Mouse (Mus musculus): ENCODE results near the gene Lrig2.
A peak's percentile ranks its signal among the peaks of the same experiment; 100 is the strongest.

Lrig2 gene

DNA sequence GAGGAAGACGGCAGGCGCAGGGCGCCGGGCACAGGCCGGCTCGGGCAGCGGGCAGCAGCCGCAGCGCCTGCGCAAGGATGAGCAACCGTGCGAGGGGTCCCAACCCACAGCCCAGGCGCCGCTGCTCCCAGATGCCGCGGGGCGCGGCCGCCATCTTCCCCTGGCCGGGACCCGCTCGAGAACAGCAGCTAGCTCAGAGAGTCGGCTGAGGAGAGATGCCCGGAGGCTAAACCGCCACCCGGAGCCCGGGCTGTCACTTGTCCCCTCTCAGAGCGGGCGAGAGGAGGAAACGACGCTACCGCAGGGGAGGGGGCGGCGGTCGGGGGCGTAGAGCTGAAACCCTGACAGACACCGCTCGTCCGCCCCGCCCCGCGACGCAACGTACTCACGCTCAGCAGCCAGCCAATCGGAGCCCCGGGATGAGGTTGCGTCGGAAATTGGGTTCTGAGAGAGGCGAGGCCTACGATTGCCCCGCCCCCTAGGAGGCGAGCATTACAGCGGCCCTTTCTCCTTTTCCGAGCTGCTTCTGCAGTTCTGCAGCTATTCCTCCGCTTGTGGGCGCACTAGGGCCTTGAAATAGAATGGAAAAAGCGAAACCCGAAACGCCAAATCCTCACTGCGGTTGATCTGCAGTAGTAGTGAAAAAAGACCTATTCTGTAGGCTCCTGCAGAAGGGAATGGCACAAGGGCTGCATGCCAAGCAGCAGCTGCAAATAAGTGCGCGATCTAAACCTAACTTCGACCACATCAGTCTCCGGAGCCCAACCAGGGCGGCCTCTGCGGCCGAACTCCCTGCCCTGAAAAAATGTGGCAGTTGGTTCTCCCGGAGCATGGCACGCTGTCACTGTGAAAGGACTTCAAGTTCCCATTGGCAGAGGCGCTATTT lies at the start of gene Lrig2:
Lrig2 (minus strand) TSS at position 381 of the 886 bp plus-strand sequence.
- DNase-seq (ENCODE audit: low spot score in 2 of 2): peak; percentile 97 to 98

DNA sequence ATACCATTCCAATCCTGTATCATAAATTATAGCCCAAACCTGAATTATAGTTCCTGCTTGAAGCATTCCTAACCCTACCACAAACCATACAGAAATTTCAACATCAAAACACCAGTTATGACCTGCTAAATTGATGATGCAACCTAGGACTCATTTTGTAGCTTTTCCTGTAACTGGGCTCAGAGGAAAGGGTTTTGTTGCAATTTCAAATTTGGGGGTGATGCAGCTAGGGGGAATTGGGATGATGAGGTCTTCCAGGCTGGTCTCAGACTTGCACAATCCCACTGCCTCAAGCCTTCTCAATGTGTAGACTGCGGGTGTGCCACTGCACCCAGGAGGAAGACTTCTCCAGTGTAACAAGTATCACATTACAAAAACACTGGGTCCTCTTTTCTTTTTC lies 44.9 kb upstream of the Lrig2 start:
- no peak for DNase-seq (ENCODE audit: low spot score in 2 of 2)

DNA sequence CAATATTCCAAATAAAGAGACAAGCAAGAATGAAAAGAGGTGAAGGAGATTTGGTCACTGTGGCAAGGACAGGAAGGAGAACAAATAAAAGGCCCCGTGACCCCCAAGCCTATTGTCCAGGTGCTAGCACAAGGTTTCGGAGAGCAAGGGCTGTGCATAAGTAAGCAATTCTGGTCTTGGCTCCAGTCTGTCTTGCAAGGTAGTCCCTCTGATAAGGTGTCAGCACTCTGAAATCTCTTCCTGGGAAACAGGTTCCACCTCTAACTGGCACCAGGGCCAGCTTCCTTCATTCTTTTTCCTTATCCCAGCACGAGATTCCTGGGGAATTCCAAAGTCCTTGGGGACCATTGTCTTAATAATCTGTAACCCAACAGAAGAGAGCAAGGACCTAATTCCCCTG lies 38.9 kb upstream of the Lrig2 start:
- DNase-seq (ENCODE audit: low spot score in 2 of 2): no peak

DNA sequence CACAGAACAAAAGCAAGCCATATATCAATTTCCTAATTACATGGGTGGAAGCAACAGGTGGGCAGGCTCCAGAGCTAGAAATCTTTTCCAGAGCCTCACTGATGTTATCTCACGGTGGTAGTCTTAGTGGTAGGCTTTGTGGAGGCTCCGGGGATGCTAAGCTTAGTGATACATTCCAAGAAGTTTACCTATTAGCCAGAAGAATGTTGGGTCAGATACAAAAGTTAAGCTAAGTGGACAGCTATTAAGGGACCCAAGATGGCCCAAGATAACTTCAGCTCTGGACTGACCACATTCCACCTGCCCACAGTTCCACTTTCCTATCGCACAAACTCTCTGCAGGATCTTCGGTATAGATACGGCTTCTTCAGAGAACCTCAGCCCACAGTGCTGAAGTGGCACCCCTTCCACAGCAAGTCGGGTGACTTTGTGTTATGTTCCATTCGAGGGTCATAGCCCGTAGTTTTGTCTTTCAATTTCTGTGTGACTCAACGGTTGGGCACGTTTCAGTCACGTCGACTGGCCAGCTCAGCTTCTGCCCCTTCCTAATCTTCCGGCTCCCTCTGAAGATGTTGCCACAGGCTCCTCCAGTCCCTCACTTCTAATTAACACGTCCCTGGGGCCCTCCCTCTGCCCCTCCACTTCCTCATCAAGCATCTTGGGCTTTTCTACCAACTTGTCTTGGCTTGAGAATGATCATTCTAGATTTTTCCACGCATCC lies 36.8 kb upstream of the Lrig2 start:
- DNase-seq (ENCODE audit: low spot score in 2 of 2): no peak

DNA sequence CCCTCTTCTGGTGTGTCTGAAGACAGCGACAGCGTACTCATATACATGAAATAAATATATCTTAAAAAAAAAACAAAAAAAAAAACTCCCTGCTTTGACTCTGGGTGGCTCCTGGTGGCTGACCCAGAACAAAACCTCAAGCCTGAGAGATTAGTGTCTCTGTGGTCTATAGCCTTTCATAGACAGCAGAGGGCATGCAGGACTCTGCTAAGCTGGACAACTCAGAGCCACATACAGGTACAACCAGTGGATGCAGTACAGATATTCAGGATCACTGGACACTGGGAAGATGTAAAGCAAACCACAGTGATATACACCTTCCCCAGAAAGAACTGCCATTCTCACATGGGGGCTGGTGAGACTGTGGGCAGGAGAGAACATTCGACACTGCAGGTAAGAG lies 32.1 kb upstream of the Lrig2 start:
- DNase-seq (ENCODE audit: low spot score in 2 of 2): no peak

DNA sequence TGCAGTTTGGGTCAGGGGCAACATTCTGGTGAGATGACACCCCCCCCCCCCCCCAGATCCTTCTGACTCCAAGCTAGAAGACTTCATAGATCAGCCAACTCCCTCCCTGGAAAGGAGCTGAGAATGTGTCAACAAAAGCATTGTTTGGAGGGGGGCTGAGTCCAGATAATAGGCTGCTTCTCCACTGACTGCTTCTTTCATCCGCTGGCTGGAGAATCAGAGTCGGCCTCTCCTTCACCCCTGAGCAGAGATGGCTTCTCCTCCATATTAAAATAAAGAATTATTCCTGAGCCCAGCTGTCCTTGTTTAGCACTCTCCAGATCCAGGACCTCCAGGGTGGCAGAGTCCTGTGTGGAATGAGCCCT lies 30.3 kb upstream of the Lrig2 start:
- no peak for DNase-seq (ENCODE audit: low spot score in 2 of 2)

DNA sequence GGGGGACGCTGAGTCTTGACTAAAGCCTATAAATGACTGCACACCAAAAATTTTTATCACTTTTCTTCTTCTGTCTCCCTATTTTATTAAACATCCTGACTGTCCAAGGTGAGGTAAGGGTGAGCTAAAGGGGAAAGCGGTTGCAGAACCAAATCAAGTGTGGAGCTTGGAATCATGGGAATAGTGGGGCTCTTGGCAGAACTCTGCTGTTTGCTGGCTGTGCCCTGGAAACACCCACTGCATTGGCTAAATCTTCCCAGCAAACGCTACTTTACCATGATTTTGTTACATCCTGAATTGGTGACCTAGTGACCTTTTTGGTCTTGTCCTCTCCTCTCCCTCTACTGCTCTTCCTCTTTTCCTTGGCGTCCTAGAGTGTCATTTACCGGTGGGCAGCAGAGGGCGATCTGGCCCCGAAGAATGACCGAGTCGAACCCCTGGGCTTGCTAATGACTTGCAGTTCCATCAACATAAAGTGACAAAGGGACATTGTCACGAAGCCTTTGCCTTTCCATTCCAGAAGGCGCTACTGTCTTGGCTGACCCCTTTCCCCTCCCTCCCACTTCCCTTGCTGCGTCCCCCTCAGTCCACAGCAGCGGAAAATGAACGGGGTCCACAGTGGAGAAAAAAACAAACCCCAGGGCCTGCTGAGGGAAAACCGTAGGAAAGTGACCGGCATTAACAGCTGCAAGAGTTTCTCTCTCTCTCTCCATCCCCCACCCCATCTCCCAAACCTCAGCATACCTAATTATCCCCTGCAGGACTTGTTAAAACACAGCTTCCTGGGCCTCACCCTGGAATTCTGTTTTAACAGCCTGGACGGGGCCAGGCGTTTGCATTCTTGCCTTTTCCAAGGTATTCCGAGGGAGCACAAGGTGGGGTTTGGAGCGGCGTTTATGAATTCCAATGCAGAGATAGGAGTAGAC lies 29.7 kb upstream of the Lrig2 start:
- peak; percentile 56 to 77 for DNase-seq (ENCODE audit: low spot score in 2 of 2)

DNA sequence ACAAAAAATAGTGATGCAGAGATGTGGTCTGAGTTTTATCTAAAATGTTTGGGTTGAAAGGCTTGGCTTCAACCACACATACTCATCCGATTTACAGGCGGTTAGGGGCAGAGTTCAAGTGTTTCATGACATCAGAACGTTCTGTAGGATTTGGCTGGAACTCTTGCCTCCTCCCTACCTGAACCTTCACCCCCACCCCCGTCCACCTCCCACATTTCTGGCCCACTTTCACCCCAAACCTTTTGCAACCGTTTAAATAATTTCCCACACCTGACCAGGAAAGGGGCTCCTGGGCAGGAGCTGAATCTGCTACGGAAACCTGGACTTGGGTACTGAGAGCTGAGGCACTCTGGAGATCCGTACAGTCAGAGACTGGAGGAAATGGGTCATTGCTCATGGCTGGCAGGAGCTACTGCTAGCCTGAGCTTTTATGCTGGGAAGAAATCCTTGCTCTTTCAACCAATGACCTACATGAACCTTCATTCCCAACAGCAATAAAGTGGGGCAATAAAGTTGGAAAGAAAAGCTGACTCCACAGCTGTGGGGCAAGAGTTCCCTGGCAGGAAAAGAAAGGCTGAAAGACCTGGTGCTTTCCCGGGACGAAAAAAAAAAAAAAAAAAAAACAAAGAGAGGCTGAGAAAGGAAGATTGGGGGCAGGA lies 28.9 kb upstream of the Lrig2 start:
- no peak for DNase-seq (ENCODE audit: low spot score in 2 of 2)

DNA sequence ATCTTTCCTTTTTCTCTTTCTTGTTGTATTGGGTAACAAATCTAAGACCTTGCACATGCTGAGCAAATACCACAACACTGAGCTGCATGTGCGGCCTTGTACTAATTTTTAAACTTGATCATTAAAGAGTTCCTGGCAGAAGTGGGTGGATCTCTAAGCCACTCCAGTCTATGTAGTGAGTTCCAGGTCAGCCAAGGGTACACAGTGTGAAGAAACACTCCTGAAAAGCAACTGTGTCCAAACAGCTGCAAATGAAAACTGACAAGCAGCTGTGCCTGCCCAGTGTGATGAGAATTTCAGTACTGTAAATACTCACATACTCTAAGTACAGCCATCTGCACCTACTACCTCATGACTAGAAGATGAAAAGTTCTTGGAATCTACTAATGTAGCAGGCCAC lies 21.5 kb upstream of the Lrig2 start:
- no peak for DNase-seq (ENCODE audit: low spot score in 2 of 2)

DNA sequence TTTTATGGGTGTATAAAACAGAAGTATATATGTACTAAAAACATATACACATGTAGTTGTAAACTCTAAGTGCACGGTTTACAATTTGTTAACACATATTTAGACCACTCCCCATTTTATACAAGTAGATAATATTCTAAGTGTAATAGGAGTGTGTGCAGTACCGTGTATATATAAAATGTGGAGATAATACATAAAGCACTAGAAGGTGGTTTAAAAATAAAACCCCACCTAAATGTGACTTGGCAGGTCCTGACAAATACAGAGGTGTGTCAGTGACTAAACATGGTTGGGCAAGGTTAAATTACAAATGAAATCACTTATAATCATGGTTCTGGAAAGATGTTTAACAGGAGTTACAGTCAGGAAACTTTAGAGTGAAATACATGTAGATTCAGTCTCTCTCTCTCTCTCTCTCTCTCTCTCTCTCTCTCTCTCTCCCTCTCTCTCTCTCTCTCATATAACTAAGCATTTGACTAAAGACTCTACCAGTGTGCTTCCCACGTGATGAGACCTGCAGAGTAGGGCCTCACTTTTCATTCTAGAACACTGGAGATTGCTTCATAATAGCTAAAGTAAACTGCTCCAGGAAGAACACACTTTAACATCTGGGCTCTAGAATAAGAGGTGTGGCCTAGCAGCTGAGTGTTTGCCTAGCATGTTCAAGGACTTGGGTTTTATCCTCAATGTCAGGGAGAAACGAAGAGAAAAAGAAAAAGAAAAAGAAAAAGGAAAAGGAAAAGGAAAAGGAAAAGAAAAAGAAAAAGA lies 14.6 kb upstream of the Lrig2 start:
- no peak for DNase-seq (ENCODE audit: low spot score in 2 of 2)

DNA sequence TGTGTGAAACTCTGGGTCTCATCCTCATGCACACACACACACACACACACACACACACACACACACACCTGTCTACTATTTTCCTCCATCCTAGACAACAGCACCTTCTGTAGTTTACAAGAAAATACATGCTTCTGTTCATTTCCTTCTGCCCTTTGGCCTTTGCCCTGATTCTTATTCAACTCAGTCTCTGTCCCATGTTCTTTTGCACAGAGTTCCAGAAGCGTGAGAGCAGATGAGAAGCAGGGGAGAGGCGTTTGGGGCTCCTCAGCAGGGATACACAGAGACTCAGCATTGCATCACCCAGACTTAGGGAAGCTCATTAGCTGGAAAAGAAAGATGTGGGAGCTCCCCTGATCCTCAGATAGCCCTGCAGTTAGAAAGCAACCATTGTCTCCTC lies 13.8 kb upstream of the Lrig2 start:
- DNase-seq (ENCODE audit: low spot score in 2 of 2): no peak

DNA sequence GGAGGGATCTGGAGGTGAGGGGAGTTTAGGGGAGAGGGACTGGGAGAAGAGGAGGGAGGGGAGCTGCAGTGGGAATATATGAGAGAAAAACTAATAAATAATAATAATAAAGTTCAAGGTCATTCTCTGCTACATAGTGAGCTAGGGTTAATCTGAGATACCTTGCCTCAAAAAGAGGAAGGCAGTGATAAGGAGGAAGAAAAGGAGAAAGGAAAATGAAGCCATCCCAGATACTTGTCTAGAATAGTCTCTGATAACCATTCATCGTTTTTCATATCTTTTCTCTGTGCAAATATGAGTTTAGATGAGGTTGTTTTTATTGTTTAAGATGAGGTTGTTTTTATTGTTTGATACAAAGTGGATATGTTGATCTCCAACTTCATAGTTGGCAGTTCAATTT lies 13.3 kb upstream of the Lrig2 start:
- DNase-seq (ENCODE audit: low spot score in 2 of 2): no peak

DNA sequence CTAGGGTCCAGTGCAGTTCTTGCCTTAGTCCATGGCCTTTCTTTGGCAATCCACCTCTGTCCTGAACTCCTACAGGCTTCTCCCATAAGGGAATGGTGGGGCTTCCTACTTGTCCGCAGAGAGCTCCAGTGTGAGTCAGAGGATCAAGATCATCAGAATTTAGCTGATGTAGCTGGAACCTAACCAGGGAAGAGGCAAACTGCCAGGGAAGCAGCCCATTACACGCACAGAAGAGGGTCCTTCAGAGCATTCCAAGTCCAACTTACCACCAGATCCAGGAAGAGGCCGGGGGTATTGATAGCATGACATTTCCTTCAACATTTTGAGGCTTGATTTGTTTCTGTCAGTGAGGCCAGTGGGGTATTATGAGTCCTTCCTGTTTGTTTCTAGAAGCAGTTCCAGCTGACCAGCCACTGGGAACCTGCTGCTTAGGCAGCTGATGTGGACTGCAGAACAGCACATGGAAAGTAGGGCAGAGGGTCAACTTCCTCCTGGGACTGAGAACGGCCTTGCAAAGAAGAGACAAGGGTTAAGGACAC lies 11.7 kb upstream of the Lrig2 start:
- DNase-seq (ENCODE audit: low spot score in 2 of 2): no peak

DNA sequence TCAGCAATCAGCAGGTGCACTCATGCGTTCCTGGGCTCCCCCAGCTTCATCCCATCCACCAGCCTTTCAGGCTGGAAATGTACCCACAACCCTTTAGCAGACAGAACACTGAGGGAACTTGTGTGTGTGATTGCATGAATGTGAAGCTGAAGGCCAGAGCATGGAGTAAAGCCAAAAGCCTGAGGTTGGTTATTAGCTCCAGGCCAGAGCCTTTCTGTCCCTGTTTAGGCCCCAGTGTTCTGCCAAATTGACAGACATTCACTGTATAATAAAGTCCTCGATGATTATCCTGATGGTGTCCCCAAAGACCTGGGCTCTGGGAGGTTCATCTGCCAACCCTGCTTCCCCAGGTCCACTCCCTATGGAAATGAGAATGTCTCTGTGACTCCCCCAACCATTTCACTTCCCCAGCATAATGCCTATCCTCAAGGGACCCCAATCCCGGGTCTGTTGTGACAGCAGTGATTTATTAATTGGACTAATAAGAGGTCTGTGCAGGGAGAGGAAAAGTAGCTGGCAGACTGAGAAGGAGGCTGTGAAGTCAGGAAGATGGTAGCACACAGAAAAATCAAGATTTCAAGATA lies 9.7 kb upstream of the Lrig2 start:
- no peak for DNase-seq (ENCODE audit: low spot score in 2 of 2)

DNA sequence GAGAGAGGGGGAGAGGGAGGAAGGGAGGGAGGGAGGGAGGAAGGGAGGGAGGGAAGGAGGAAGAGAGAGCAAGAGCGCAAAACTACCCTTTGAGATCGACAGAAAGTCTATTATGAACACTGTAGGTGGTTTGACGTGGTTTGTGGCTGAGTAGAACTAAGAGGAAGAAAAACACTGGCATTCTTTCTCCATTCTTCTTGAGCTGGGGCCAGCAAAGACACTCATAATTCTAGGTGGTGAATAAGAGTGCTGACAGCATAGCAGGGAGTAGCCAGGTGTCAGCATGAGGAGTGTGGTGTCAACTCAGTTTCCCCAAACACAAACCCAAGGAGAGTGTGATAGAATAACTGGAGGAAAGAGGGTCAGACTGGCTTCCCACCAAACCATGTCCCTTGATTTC lies 8.8 kb upstream of the Lrig2 start:
- DNase-seq (ENCODE audit: low spot score in 2 of 2): no peak

DNA sequence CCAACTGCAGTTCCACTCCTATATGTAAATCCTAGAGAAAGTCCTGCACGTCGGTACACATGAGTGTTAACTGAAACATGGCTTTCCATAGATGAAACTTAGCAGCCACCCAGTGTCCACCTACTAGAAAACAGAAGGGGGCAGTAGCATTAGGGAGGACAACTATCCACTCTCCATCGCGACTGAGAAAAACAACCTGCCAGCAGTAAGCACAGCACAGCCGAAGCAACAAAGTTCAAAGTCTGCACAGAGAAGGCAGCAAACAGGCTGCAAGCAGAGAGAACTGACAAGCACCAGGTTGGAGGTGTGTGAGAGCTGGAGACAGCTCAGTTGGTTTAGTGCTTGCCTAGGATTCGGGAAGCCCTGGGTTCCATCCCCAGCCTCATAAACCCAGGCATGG lies 7.2 kb upstream of the Lrig2 start:
- no peak for DNase-seq (ENCODE audit: low spot score in 2 of 2)

DNA sequence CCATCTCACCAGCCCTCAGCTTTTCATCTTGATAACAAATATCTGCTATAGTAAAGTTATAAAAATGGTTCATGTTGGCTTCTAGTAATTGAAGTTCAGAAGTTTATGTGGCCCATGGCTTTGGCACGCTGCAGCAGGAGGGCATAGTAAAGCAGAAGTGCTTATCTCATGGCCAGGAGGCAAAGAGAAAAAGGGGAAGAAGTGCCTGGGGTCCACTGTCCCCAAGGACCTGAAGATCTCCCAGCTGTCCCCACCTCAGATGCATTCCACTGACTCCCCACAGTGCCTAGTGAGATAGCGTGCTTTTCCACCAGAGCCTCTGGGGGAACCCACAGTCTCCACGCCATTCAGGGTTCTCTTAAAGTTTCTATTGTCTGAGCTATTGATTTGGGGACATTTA lies 6.7 kb upstream of the Lrig2 start:
- no peak for DNase-seq (ENCODE audit: low spot score in 2 of 2)

DNA sequence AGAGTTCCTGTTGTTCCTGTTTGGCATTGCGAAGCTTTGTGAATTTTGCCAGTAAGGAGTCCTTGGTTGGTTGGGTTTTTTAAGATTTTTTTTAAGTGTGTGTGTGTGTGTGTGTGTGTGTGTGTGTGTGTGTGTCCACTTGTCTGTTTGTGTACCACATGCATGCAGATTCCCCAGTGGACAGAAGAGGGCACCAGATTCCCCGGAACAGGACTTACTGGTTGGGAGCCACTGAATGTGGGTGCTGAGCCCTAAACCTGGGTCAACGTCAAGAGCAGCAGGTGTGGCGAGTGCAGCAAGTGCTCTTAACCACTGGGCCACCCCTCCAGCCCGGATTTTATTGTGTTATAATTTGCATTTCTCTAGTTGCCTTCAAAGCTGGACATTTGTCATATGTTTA lies 5.4 kb upstream of the Lrig2 start:
- no peak for DNase-seq (ENCODE audit: low spot score in 2 of 2)

DNA sequence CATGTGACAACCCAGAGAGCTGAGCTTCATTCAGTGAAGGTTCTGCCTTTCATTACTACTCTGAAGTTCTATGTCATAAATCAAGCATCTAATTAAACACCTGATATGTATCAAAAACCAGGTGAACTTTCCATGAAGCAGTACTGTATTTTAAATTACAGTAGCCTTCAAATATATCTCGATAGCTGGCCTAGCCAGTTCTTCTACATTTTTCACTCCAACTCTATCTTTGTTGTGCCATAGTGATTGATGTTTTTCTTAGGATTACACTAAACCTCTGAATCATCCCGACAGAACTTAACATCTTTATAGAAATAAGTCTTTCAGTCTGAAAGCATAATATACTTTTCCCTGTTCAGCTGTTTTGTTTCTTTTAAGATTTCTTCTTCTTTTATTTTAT lies 2.8 kb upstream of the Lrig2 start:
- DNase-seq (ENCODE audit: low spot score in 2 of 2): no peak

DNA sequence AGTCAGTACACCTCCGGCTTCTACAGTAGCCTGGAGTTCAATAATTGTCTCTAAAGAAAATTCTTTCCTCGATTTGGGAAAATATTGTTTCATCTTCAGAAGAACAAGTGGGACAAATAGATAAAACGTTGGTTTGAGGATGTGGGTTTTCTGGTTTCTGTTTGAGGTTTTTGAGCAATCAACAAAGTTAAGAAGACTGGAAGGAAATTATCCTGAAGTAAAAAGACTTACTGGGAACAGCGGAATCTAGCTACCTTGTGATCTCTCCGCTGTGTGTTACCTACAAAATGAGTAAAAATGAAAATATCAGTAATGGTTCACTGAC lies 668 bp upstream of the Lrig2 start:
- DNase-seq (ENCODE audit: low spot score in 2 of 2): no peak
